Mouse (Mus musculus): ENCODE results near the gene Mfsd11. TPM values are rescaled to one million over a fixed set of nuclear protein-coding genes. Genes with fewer than 3 reads are reported as not detected.
"Not testable (repeated sequence)": the region's sequence is repeated elsewhere in the genome, so short reads cannot be mapped to it uniquely, and the experiment has no call there.

Mfsd11 gene
- polyA plus RNA-seq, 1 experiment from 2014 or later = 52.1 TPM

DNA sequence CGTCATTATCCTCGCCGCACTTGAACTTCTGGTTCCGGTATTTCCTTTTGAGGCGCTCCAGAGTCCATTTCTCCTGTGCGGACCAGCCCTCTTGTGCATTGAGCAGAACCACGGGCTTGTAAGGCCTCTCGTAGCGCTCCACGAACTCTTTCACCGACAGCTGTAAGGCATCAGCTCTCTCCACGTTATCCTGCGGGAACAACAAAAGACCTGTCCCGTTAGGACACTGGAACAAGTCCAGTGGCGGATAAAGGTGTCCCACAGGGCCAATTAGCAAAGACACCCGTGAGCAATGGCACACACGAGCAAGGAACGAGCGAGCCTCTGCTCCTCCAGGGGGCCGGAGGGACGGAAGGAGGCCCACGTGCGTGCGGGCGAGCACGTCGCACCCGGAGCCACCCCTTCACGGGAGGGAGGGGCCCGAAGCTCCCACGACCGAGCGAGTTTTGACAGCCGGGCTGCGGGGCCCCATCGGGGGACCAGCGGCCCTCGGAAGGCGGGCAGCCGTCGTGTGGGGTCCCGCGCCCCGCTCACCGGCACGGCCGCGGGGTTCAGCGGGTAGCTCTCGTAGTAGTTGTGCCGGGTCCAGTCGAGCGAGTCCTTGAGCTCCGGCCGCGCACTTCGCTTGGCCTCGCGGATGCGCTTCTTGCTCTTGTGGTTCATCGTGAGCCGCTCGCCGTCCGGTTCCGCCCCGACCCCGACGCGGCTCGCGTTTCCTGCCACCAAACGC lies 9.5 kb upstream of the Mfsd11 start:
- no peaks in the 10 kb centered on the region for H3K27me3 ChIP-seq (replicated peaks; ENCODE audit: control insufficient read depth, insufficient read depth, low read length)
- under 1% methylated on average over 61 of the region's 73 CpGs for WGBS
- ATAC-seq = peak; percentile 67
- H3K4me1 ChIP-seq (ENCODE audit: control insufficient read depth, insufficient read depth, low read depth, low read length) = peaks cover 32% of the 10 kb centered on the region
- H3K4me3 ChIP-seq (ENCODE audit: low read length) = peak overlapping the region; percentile 86
- peak overlapping the region; percentile 88 for H3K9ac ChIP-seq (ENCODE audit: low read depth, low read length)
- H3K27ac ChIP-seq (ENCODE audit: low read depth, low read length) = peak overlapping the region; percentile 98
- no peaks in the 10 kb centered on the region for H3K9me3 ChIP-seq (ENCODE audit: control insufficient read depth, low read length)
- peak overlapping the region; percentile 61 for H3K4me2 ChIP-seq (ENCODE audit: low read length)
- peaks cover 19% of the 10 kb centered on the region for H3K36me3 ChIP-seq (ENCODE audit: control insufficient read depth, insufficient read depth, low read length)

DNA sequence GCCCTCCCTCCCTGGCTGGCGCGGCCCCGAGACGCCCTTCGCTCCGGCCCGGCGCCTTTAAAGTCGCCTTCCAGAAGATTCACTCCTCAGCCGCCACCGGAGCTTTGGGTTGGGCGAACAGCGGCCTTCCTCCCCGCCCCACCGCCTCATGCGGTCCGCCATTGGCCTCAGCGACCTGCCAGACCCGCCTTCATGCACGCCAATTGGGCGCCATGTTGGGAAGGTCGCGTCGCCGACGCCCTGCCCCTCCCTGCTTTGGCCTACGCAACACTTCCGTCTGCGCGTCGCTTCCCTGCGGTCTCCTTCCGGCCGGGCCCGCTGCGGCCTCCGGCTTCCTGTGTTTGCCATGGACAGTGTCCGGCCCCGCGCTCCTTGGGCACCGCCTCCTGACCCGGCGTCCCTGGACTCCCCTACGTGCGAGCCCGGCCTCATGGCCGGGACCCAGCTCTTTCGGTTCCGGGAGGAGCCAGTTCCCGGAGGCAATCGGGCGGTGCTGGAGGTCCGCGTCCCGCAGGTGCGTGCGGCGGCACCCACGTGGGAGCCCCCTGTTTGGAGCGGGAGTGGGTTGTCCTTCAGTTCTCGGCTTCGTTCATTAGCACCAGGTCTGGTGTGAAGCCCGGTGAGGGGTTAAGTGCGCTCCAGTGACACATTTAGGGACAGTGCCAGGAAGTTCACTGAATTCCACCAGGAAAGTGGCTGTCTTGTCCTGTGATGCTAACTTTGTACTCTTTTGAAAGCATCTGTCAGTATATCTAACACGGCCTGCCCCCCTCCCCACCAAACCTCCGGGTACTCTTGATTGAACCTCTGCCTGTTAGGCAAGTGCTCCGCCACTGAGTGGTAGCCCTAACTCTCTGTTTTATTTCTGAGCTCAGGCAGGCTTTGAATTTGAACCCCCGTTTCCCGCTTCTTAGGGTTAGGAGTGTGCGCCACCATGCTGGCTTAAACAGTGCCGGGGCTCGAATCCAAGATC lies 8.7 kb upstream of the Mfsd11 start, which contains the start of the genes Mettl23 and Jmjd6:
Gene Mettl23 (plus strand): TSS at position 18 of the 973 bp plus-strand sequence.
Gene Jmjd6 (minus strand): TSS at position 189 of the 973 bp plus-strand sequence.
- under 1% methylated on average over 72 of the region's 72 CpGs for WGBS
- Histone ChIP-seq H3K9ac (ENCODE audit: low read depth, low read length) (peak within 1 kb of the TSS; percentile 88), H3K4me1 (ENCODE audit: control insufficient read depth, insufficient read depth, low read depth, low read length) (peaks cover 32% of the 10 kb centered on the region), H3K27me3 (replicated peaks; ENCODE audit: control insufficient read depth, insufficient read depth, low read length) (no peaks in the 10 kb centered on the region), H3K36me3 (ENCODE audit: control insufficient read depth, insufficient read depth, low read length) (peaks cover 15% of the 10 kb centered on the region), H3K9me3 (ENCODE audit: control insufficient read depth, low read length) (no peaks in the 10 kb centered on the region), H3K27ac (ENCODE audit: low read depth, low read length) (peak within 1 kb of the TSS; percentile 98), H3K4me2 (ENCODE audit: low read length) (peak within 1 kb of the TSS; percentile 61), H3K4me3 (ENCODE audit: low read length) (peak within 1 kb of the TSS; percentile 86)
- ATAC-seq = peak; percentile 97

DNA sequence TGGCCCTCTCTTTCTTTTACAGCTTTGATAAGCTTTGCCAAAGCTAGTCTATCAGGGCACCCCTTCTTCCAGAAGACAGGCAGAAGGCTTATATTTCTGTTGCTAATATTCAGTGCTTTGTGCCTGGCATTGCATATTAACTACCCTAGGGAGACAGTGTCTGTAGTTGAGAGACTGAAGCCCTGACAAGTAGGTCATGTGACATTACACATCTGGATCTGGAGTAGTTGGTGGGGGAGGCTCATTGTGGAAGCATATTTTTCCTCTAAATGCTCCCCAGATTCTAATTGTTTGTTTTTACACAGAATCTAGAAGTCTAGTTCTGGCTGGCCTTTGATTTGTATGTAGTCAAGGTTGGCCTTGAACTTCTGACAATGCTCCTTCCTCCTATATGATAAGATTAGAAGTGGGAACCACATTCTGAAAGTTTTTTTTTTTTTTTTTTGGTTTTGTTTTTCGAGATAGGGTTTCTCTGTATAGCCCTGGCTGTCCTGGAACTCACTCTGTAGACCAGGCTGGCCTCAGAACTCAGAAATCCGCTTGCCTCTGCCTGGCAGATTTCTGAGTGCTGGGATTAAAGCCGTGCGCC lies 5.6 kb upstream of the Mfsd11 start:
- Histone ChIP-seq H3K4me3 (ENCODE audit: low read length) (no peak overlapping the region), H3K4me1 (ENCODE audit: control insufficient read depth, insufficient read depth, low read depth, low read length) (peaks cover 25% of the 10 kb centered on the region), H3K36me3 (ENCODE audit: control insufficient read depth, insufficient read depth, low read length) (peaks cover 8% of the 10 kb centered on the region; the same call in 1 of the 2 replicates), H3K9ac (ENCODE audit: low read depth, low read length) (no peak overlapping the region), H3K27ac (ENCODE audit: low read depth, low read length) (no peak overlapping the region), H3K27me3 (replicated peaks; ENCODE audit: control insufficient read depth, insufficient read depth, low read length) (no peaks in the 10 kb centered on the region), H3K9me3 (ENCODE audit: control insufficient read depth, low read length) (no peaks in the 10 kb centered on the region), H3K4me2 (ENCODE audit: low read length) (no peak overlapping the region)
- WGBS = 80% methylated on average over 4 of the region's 4 CpGs
- no peak for ATAC-seq

DNA sequence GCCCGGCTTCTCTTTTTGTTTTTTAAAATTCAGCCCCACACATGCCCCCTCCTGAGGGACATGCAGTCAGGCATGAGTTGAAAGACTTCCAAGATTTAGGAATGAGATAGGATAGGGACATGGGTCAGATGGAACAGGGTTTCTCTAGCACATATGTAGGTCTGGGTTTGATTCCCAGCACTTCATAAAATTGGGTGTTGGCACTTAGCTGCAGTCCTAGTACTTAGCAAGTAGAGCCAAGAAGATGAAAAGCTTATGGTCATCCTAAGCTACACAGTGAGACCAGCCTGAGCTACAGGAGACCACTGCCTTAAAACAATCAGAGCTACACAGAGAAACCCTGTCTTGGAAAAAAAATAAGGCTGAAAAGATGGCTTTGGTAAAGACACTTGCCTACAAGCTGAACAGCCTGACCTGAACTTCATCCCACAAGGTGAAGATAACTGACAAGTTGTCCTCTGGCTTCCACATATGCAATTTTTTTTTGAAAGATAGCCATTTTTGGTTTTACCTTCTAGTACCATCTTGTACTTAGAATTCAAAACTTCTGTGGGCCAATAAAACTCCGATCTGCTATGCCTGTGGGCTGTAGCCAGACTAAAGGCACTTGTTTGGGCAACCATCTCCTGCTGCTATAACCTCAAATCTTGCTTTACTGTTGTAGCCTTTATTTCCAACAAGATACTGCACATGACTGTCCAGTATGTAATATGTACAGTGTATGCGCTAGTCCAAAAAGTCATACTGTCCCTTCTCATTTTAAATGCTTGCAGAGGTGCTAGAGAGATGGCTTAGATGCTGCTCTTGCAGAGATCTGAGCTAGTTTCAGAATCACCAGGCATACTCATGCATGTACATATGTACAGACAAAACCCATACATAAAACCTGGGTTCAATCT lies 4.8 kb upstream of the Mfsd11 start:
- peaks cover 20% of the 10 kb centered on the region for H3K4me1 ChIP-seq (ENCODE audit: control insufficient read depth, insufficient read depth, low read depth, low read length)
- no peak overlapping the region for H3K27ac ChIP-seq (ENCODE audit: low read depth, low read length)
- no peak overlapping the region for H3K4me2 ChIP-seq (ENCODE audit: low read length)
- WGBS = 88% methylated on average over 3 of the region's 3 CpGs
- ATAC-seq = no peak
- H3K36me3 ChIP-seq (ENCODE audit: control insufficient read depth, insufficient read depth, low read length) = peaks cover 8% of the 10 kb centered on the region; the same call in 1 of the 2 replicates
- H3K9me3 ChIP-seq (ENCODE audit: control insufficient read depth, low read length) = no peaks in the 10 kb centered on the region
- H3K27me3 ChIP-seq (replicated peaks; ENCODE audit: control insufficient read depth, insufficient read depth, low read length) = no peaks in the 10 kb centered on the region
- H3K4me3 ChIP-seq (ENCODE audit: low read length) = no peak overlapping the region
- no peak overlapping the region for H3K9ac ChIP-seq (ENCODE audit: low read depth, low read length)

DNA sequence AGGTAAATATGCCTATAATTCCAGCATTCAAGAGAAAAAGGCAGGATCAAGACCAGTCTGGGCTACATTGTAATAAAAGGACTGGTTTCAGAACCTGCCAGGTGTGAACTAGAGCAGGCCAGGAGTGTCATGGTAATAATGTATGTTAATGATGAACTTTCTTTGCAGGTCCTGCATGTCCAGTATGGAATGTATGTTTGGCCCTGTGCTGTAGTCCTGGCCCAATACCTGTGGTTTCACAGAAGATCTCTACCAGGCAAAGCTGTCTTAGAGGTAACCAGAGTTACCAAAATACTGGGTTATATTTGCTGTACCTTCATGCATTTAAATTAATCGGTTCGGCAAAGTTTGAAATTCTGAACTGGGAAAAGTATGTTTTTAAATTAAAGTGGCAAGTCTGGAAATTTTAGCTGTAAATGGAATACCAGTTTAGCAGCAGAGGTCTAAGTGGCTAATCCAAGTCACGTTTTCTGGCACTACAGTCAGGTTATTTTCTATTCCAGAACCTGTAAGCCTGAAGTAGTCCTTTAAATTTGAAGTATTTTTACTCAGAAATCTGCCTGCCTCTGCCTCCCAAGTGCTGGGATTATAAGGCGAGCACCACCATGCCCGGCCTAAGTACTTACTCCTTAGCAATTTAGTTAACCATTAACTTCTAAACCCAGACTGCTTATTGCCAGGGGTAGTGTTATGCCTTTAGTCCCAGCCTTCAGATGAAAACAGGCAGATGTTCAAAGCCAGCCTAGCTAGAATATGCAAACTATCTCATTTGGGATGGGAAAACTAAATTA lies 4.0 kb upstream of the Mfsd11 start:
- no peak overlapping the region for H3K27ac ChIP-seq (ENCODE audit: low read depth, low read length)
- no peaks in the 10 kb centered on the region for H3K9me3 ChIP-seq (ENCODE audit: control insufficient read depth, low read length)
- H3K9ac ChIP-seq (ENCODE audit: low read depth, low read length) = no peak overlapping the region
- H3K4me2 ChIP-seq (ENCODE audit: low read length) = no peak overlapping the region
- 82% methylated on average over 5 of the region's 5 CpGs for WGBS
- no peak for ATAC-seq
- H3K36me3 ChIP-seq (ENCODE audit: control insufficient read depth, insufficient read depth, low read length) = peaks cover 8% of the 10 kb centered on the region; the same call in 1 of the 2 replicates
- H3K27me3 ChIP-seq (replicated peaks; ENCODE audit: control insufficient read depth, insufficient read depth, low read length) = no peaks in the 10 kb centered on the region
- no peak overlapping the region for H3K4me3 ChIP-seq (ENCODE audit: low read length)
- peaks cover 20% of the 10 kb centered on the region for H3K4me1 ChIP-seq (ENCODE audit: control insufficient read depth, insufficient read depth, low read depth, low read length)

DNA sequence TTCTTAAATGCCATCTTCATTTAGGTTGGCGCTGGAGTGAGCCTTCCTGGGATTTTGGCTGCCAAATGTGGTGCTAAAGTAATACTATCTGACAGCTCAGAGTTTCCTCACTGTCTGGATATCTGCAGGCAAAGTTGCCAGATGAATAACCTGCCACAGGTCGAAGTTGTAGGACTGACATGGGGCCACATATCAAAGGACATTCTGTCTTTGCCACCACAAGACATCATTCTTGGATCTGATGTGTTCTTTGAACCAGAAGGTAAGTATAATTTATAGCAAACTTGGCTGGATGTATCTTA lies 3.4 kb upstream of the Mfsd11 start:
- not testable (repeated sequence) for H3K4me2 ChIP-seq (ENCODE audit: low read length); ATAC-seq; H3K4me3 ChIP-seq (ENCODE audit: low read length); H3K9me3 ChIP-seq (ENCODE audit: control insufficient read depth, low read length); H3K27me3 ChIP-seq (replicated peaks; ENCODE audit: control insufficient read depth, insufficient read depth, low read length); H3K27ac ChIP-seq (ENCODE audit: low read depth, low read length); H3K36me3 ChIP-seq (ENCODE audit: control insufficient read depth, insufficient read depth, low read length); H3K9ac ChIP-seq (ENCODE audit: low read depth, low read length)
- 76% methylated on average over 2 of the region's 2 CpGs for WGBS
- H3K4me1 ChIP-seq (ENCODE audit: control insufficient read depth, insufficient read depth, low read depth, low read length) = peaks cover 20% of the 10 kb centered on the region

DNA sequence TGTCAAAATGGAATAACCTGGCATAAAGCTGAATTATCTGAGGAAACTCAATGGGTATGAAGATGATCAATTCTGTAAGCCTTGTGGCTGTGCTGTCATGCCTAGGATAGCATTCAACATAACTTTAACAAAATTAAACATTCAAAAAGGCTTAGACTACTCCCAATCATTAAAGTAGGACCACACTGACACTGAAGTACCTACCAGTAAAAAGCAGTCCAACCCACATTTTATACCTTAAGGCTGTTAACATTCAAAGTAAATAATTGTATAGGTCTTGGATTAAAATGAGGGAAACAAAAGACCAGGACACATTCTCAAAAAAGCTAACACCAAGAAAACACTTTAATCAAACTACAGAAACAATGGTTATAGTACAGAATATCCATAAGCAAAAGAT lies 2.7 kb upstream of the Mfsd11 start:
- Histone ChIP-seq H3K27ac (ENCODE audit: low read depth, low read length) (no peak overlapping the region), H3K4me1 (ENCODE audit: control insufficient read depth, insufficient read depth, low read depth, low read length) (peaks cover 20% of the 10 kb centered on the region), H3K9me3 (ENCODE audit: control insufficient read depth, low read length) (no peaks in the 10 kb centered on the region), H3K36me3 (ENCODE audit: control insufficient read depth, insufficient read depth, low read length) (peaks cover 8% of the 10 kb centered on the region; the same call in 1 of the 2 replicates), H3K4me3 (ENCODE audit: low read length) (no peak overlapping the region), H3K27me3 (replicated peaks; ENCODE audit: control insufficient read depth, insufficient read depth, low read length) (no peaks in the 10 kb centered on the region), H3K9ac (ENCODE audit: low read depth, low read length) (no peak overlapping the region), H3K4me2 (ENCODE audit: low read length) (no peak overlapping the region)
- ATAC-seq = no peak

DNA sequence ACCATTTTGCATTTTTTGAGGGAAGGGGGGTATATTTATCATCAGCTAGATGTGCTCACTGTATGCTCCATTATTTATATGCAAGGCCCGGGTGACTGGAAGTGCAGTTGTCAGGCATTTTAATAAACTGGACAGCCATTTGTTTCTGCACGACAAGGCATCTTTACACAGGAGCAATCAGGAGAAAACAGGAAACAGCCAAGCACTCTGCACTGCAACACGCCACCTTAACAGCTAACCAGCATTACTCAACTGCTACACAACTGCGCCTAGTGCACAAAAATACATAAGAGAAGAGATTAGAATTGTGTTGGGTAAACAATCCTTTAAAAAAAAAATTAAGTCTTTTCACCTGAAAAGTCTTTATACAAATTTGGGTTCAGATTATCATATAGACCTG lies 2.2 kb upstream of the Mfsd11 start:
- H3K4me2 ChIP-seq (ENCODE audit: low read length) = peak overlapping the region; percentile 37
- 50% methylated on average over 4 of the region's 4 CpGs for WGBS
- no peak for ATAC-seq
- no peak overlapping the region for H3K9ac ChIP-seq (ENCODE audit: low read depth, low read length)
- no peaks in the 10 kb centered on the region for H3K9me3 ChIP-seq (ENCODE audit: control insufficient read depth, low read length)
- H3K27ac ChIP-seq (ENCODE audit: low read depth, low read length) = no peak overlapping the region
- no peak overlapping the region for H3K4me3 ChIP-seq (ENCODE audit: low read length)
- peaks cover 8% of the 10 kb centered on the region; the same call in 1 of the 2 replicates for H3K36me3 ChIP-seq (ENCODE audit: control insufficient read depth, insufficient read depth, low read length)
- H3K27me3 ChIP-seq (replicated peaks; ENCODE audit: control insufficient read depth, insufficient read depth, low read length) = no peaks in the 10 kb centered on the region
- peaks cover 25% of the 10 kb centered on the region for H3K4me1 ChIP-seq (ENCODE audit: control insufficient read depth, insufficient read depth, low read depth, low read length)

All from hindbrain, embryonic 16.5 days (tissue).